Mouse (Mus musculus): ENCODE measurements around the gene Wdr20rt. TPM values are rescaled to one million over a fixed set of nuclear protein-coding genes. Genes with fewer than 3 reads are reported as not detected.

The Wdr20rt gene
- polyA plus RNA-seq, 2 experiments from 2014 or later: not detected

Other genes starting within 250 kb of the Wdr20rt start
- 10 to 100 TPM; 77.3 to 77.5 TPM for gene Prpf39, start 189.2 kb upstream of the Wdr20rt start, polyA plus RNA-seq (2017; shearing (Covaris generic))
- 100 to 1,000 TPM; 259 to 332 TPM for gene Fkbp3, start 151.5 kb upstream of the Wdr20rt start, polyA plus RNA-seq (2017; shearing (Covaris generic))
- 1 to 10 TPM; 3.5 to 7.4 TPM for gene Fancm, start 149.9 kb upstream of the Wdr20rt start, polyA plus RNA-seq (2017; shearing (Covaris generic))
- 10 to 100 TPM; 10.8 to 12.4 TPM for gene Mis18bp1, start 52.9 kb upstream of the Wdr20rt start, polyA plus RNA-seq (2017; shearing (Covaris generic))